Mouse (Mus musculus) cerebellum, adult 2 months (tissue): ENCODE measurements around the gene Hivep3.

Experiments
- CTCF ChIP-seq: fragments of 200-500 bp; IDR thresholded peaks from 2 replicates; pipeline ENCODE4 v1.5.1; 2011; ENCODE audit warnings: low read depth, mild to moderate bottlenecking, control low read depth, low read length, moderate library complexity, borderline replicate concordance; ENCODE audit not compliant: insufficient read depth
- POLR2A ChIP-seq: fragments of 200-500 bp; IDR thresholded peaks from 2 replicates; pipeline ENCODE4 v1.6.1; 2011; ENCODE audit warnings: low read length, control low read depth, borderline replicate concordance; ENCODE audit not compliant: insufficient read depth

DNA sequence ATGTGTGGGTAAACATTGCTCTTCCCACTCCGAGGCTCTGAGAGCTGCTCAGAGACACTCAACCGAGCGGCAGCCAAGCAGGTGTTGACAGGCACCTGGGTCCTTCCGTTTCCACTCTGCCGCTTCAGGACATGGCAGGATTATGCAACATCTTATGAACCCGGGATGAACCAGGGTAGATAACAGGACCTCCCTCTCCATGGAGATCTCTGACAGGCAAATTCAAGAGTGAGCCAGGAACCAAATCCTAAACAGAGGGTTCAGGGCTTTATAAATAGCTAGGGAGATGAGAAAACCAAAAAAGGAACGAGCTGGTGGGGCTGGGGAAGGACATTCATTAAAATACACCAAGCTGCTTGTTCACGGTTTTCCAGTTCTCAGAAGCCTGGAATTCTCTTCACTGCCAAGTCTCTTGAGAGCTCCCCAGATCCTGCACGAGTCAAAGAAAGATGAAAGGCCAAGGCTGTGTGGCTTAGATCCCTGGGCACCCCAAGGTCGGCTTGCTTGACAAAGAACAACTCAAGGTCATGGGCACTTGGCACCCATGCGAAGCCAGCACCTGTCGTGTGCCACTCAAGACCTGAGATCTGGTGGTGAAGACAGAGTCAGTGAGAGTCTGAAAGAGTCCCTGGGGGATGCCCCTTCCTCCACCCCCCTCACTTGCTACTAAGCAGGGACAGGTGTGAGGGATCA, 215.5 kb downstream of the Hivep3 start:
- TF ChIP-seq CTCF = no peak
- no peak for TF ChIP-seq POLR2A
